Mouse (Mus musculus): ENCODE measurements around the gene Klhdc7a.

- TF ChIP-seq CTCF (IDR thresholded peaks at IDR 0.05; ENCODE audit: borderline replicate concordance, control insufficient read depth, extremely low read depth, insufficient read depth, low read length, poor library complexity): no peak
- no peak for TF ChIP-seq POLR2A (IDR thresholded peaks at IDR 0.05; ENCODE audit: control insufficient read depth, extremely low read depth, insufficient read depth, low read length, poor library complexity)
Measured at GRCm38 (mm10) chr4:139932970-139933801, 34.6 kb downstream of the Klhdc7a start.
